Mouse (Mus musculus): Measurements from ENCODE around the gene Cnn3.

Gene Cnn3

GRCm38 (mm10) chr3:121425861-121426620 is at the start of gene Cnn3:
Cnn3 (plus strand) TSS chr3:121426497.
- DNase-seq (ENCODE audit: low read depth, low spot score) = peak; percentile 94

GRCm38 (mm10) chr3:121378708-121379612 is 47.3 kb upstream of the Cnn3 start:
- no peak for DNase-seq (ENCODE audit: low read depth, low spot score)

- no peak for DNase-seq (ENCODE audit: low read depth, low spot score)
Observed at GRCm38 (mm10) chr3:121379699-121380098, 46.6 kb upstream of the Cnn3 start.

GRCm38 (mm10) chr3:121387471-121388009 is 38.8 kb upstream of the Cnn3 start:
- peak; percentile 94 for DNase-seq (ENCODE audit: low read depth, low spot score)

- DNase-seq (ENCODE audit: low read depth, low spot score) = no peak
Observed at GRCm38 (mm10) chr3:121389366-121389765, 36.9 kb upstream of the Cnn3 start.

- DNase-seq (ENCODE audit: low read depth, low spot score) = peak; percentile 40
Observed at GRCm38 (mm10) chr3:121389860-121390530, 36.3 kb upstream of the Cnn3 start.

- no peak for DNase-seq (ENCODE audit: low read depth, low spot score)
Observed at GRCm38 (mm10) chr3:121390724-121391123, 35.6 kb upstream of the Cnn3 start.

GRCm38 (mm10) chr3:121395588-121396295 is 30.6 kb upstream of the Cnn3 start:
- DNase-seq (ENCODE audit: low read depth, low spot score) = no peak

GRCm38 (mm10) chr3:121396561-121396960 is 29.7 kb upstream of the Cnn3 start:
- DNase-seq (ENCODE audit: low read depth, low spot score) = no peak

- no peak for DNase-seq (ENCODE audit: low read depth, low spot score)
Observed at GRCm38 (mm10) chr3:121397007-121397406, 29.3 kb upstream of the Cnn3 start.

GRCm38 (mm10) chr3:121401384-121401783 is 24.9 kb upstream of the Cnn3 start:
- no peak for DNase-seq (ENCODE audit: low read depth, low spot score)

GRCm38 (mm10) chr3:121402096-121402495 is 24.2 kb upstream of the Cnn3 start:
- DNase-seq (ENCODE audit: low read depth, low spot score) = no peak

- peak; percentile 67 for DNase-seq (ENCODE audit: low read depth, low spot score)
Observed at GRCm38 (mm10) chr3:121403449-121403848, 22.8 kb upstream of the Cnn3 start.

- no peak for DNase-seq (ENCODE audit: low read depth, low spot score)
Observed at GRCm38 (mm10) chr3:121405101-121405500, 21.2 kb upstream of the Cnn3 start.

GRCm38 (mm10) chr3:121407417-121407816 is 18.9 kb upstream of the Cnn3 start:
- no peak for DNase-seq (ENCODE audit: low read depth, low spot score)

GRCm38 (mm10) chr3:121408386-121408785 is 17.9 kb upstream of the Cnn3 start:
- no peak for DNase-seq (ENCODE audit: low read depth, low spot score)

GRCm38 (mm10) chr3:121411450-121411849 is 14.8 kb upstream of the Cnn3 start:
- DNase-seq (ENCODE audit: low read depth, low spot score) = no peak

- peak; percentile 56 for DNase-seq (ENCODE audit: low read depth, low spot score)
Observed at GRCm38 (mm10) chr3:121416171-121417154, 9.8 kb upstream of the Cnn3 start.

GRCm38 (mm10) chr3:121417379-121418250 is 8.7 kb upstream of the Cnn3 start:
- DNase-seq (ENCODE audit: low read depth, low spot score) = peak; percentile 57

Measured in R1 (cell line).